Mouse (Mus musculus) kidney, adult 2 months (tissue): ENCODE measurements around the gene Tubd1. TPM values are rescaled to one million over a fixed set of nuclear protein-coding genes. Genes with fewer than 3 reads are reported as not detected.

Experiments used
- DNase-seq: peaks from one replicate; pipeline ENCODE4 v3.0.0; 2021
- H3K27ac ChIP-seq: fragments of 200-500 bp; 2 replicates; pipeline ENCODE4 v1.5.1; 2012; ENCODE audit warnings: low read depth, low read length, control low read depth, inconsistent platforms; ENCODE audit not compliant: insufficient read depth
- H3K27me3 ChIP-seq: fragments of 200-500 bp; replicated peaks from 2 replicates; pipeline ENCODE4 v1.6.1; 2012; ENCODE audit warnings: mild to moderate bottlenecking, moderate library complexity, low read length, inconsistent platforms; ENCODE audit not compliant: control insufficient read depth, insufficient read depth
- H3K36me3 ChIP-seq: fragments of 200-500 bp; 2 replicates; pipeline ENCODE4 v1.6.1; 2012; ENCODE audit warnings: mild to moderate bottlenecking, moderate library complexity, low read length, inconsistent platforms; ENCODE audit not compliant: control insufficient read depth, insufficient read depth
- H3K4me1 ChIP-seq: fragments of 200-500 bp; 2 replicates; pipeline ENCODE4 v1.6.1; 2011; ENCODE audit warnings: low read length; ENCODE audit not compliant: control insufficient read depth, insufficient read depth
- H3K4me3 ChIP-seq: fragments of 200-500 bp; 2 replicates; pipeline ENCODE4 v1.5.1; 2011; ENCODE audit warnings: mild to moderate bottlenecking, low read depth, low read length, control low read depth; ENCODE audit not compliant: insufficient read depth
- CTCF ChIP-seq: fragments of 200-500 bp; conservative IDR thresholded peaks from 2 replicates; pipeline ENCODE4 v1.5.1; 2011; ENCODE audit warnings: low read depth, mild to moderate bottlenecking, control low read depth, low read length, moderate library complexity, mixed read lengths; ENCODE audit not compliant: insufficient read depth, insufficient read length
- POLR2A ChIP-seq: fragments of 200-500 bp; IDR thresholded peaks from one replicate; pipeline ENCODE4 v1.6.1; 2011; ENCODE audit warnings: low read depth, low read length, control low read depth
- WGBS: fragments of 180-500 bp; shearing (Covaris S2); methylation state at CpG from one replicate; pipeline ENCODE4 v1.1.7; 2018; 5-methylcytosine and 5-hydroxymethylcytosine counted together
- polyA plus RNA-seq: library from polyadenylated mRNA; depleted of rRNA; stranded (reverse); fragments of >200 nt; gene quantifications from 2 replicates; pipeline ENCODE4 v1.2.3, GENCODE M21; 2012

Tubd1 gene
- polyA plus RNA-seq, 1 experiment = 2.8 TPM

- H3K36me3 ChIP-seq = no peaks in the 10 kb centered on the region
- peaks cover 41% of the 10 kb centered on the region for H3K4me1 ChIP-seq
- H3K4me3 ChIP-seq = no peak overlapping the region
- TF ChIP-seq CTCF (no peak), POLR2A (no peak)
- peak; percentile 93 for DNase-seq
- H3K27me3 ChIP-seq = no peaks in the 10 kb centered on the region
- H3K27ac ChIP-seq = peak overlapping the region; percentile 99
- WGBS = 43% methylated on average over 9 of the region's 9 CpGs
These were observed 35.7 kb downstream of the Tubd1 start for GRCm38 (mm10) chr11:86580319-86581113.

GRCm38 (mm10) chr11:86581250-86581753, 36.5 kb downstream of the Tubd1 start:
- DNase-seq = peak; percentile 90
- H3K4me3 ChIP-seq = peak overlapping the region; percentile 47
- 9% methylated on average over 11 of the region's 11 CpGs for WGBS
- peak overlapping the region; percentile 99 for H3K27ac ChIP-seq
- no peaks in the 10 kb centered on the region for H3K27me3 ChIP-seq
- peaks cover 41% of the 10 kb centered on the region for H3K4me1 ChIP-seq
- no peaks in the 10 kb centered on the region for H3K36me3 ChIP-seq
- TF ChIP-seq POLR2A (peak; percentile 69), CTCF (no peak)

GRCm38 (mm10) chr11:86581943-86582542, 37.3 kb downstream of the Tubd1 start:
- no peaks in the 10 kb centered on the region for H3K36me3 ChIP-seq
- no peak overlapping the region for H3K4me3 ChIP-seq
- H3K27me3 ChIP-seq = no peaks in the 10 kb centered on the region
- WGBS = 74% methylated on average over 12 of the region's 12 CpGs
- TF ChIP-seq CTCF (no peak), POLR2A (peak; percentile 3)
- no peak for DNase-seq
- H3K27ac ChIP-seq = peak overlapping the region; percentile 99
- H3K4me1 ChIP-seq = peaks cover 41% of the 10 kb centered on the region

GRCm38 (mm10) chr11:86582543-86583260, 37.9 kb downstream of the Tubd1 start:
- TF ChIP-seq CTCF (no peak), POLR2A (no peak)
- peak overlapping the region; percentile 99 for H3K27ac ChIP-seq
- H3K4me3 ChIP-seq = no peak overlapping the region
- no peaks in the 10 kb centered on the region for H3K36me3 ChIP-seq
- no peaks in the 10 kb centered on the region for H3K27me3 ChIP-seq
- H3K4me1 ChIP-seq = peaks cover 40% of the 10 kb centered on the region
- WGBS = 91% methylated on average over 7 of the region's 7 CpGs
- DNase-seq = no peak

- TF ChIP-seq CTCF (no peak), POLR2A (no peak)
- Histone ChIP-seq H3K4me1 (peaks cover 44% of the 10 kb centered on the region), H3K36me3 (no peaks in the 10 kb centered on the region), H3K4me3 (no peak overlapping the region), H3K27me3 (no peaks in the 10 kb centered on the region), H3K27ac (no peak overlapping the region)
- 92% methylated on average over 3 of the region's 3 CpGs for WGBS
- DNase-seq = no peak
These were observed 38.6 kb downstream of the Tubd1 start for GRCm38 (mm10) chr11:86583313-86583825.

GRCm38 (mm10) chr11:86583990-86584897, 39.5 kb downstream of the Tubd1 start:
- Histone ChIP-seq H3K27ac (no peak overlapping the region), H3K4me1 (peaks cover 38% of the 10 kb centered on the region), H3K4me3 (0 out of 2 replicates have a peak overlapping the region, but pooled peaks have one; percentile 3), H3K27me3 (no peaks in the 10 kb centered on the region), H3K36me3 (no peaks in the 10 kb centered on the region)
- 76% methylated on average over 14 of the region's 14 CpGs for WGBS
- DNase-seq = no peak
- no peak for TF ChIP-seq CTCF
- TF ChIP-seq POLR2A = no peak
